Mouse (Mus musculus): ENCODE results near the gene Ttc3. TPM values are rescaled to one million over a fixed set of nuclear protein-coding genes. Genes with fewer than 3 reads are reported as not detected.

Gene Ttc3
- polyA plus RNA-seq, 1 experiment = 16.2 TPM

- Histone ChIP-seq H3ac (ENCODE audit: control insufficient read depth, insufficient read length, low read depth) (no peak overlapping the region), H3K79me2 (ENCODE audit: control insufficient read depth, insufficient read depth) (peaks cover 49% of the 10 kb centered on the region), H3K36me3 (ENCODE audit: control insufficient read depth, insufficient read depth) (peaks cover 41% of the 10 kb centered on the region), H3K4me3 (ENCODE audit: insufficient read depth, poor library complexity, severe bottlenecking) (no peak overlapping the region), H3K79me3 (ENCODE audit: low read depth) (peaks cover 11% of the 10 kb centered on the region), H3K27me3 (ENCODE audit: control insufficient read depth, insufficient read depth, insufficient read length) (no peaks in the 10 kb centered on the region)
- TF ChIP-seq MYOD1 (IDR thresholded peaks at IDR 0.05; ENCODE audit: control insufficient read depth, insufficient read length, low read depth) (no peak), MYOG (IDR thresholded peaks at IDR 0.05; ENCODE audit: control insufficient read depth, extremely low read depth, insufficient read length) (no peak), CEBPB (IDR thresholded peaks at IDR 0.05; ENCODE audit: low read depth) (no peak), MAX (IDR thresholded peaks at IDR 0.05) (no peak), FOSL1 (IDR thresholded peaks at IDR 0.05; ENCODE audit: insufficient read depth, low read length, poor library complexity, severe bottlenecking) (no peak), USF1 (IDR thresholded peaks at IDR 0.05; ENCODE audit: low read depth) (no peak), CTCF (IDR thresholded peaks at IDR 0.05; ENCODE audit: control insufficient read depth, insufficient read depth, insufficient read length) (no peak)
These were observed 26.2 kb downstream of the Ttc3 start for GRCm38 (mm10) chr16:94396641-94397040.

DNA sequence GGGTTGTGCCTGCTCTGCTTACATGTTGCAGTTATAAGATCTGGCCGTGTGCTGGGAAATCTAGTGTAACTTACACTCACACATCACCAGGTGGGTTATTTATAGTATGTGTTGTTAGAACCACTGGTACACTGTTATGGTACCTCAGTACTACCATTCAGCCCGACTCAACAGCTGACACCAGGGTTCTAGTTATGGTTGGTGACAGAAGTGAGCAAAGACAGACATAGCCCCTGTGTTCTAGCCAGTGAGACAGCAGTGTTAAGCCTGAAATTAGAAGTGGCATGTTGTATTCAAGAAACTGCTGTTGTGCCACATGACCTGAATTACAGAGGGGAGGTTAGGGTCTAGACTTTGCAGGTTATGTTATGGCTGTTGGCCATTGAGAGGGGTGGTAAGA, 28.7 kb downstream of the Ttc3 start:
- Histone ChIP-seq H3K79me2 (ENCODE audit: control insufficient read depth, insufficient read depth) (peaks cover 27% of the 10 kb centered on the region), H3K36me3 (ENCODE audit: control insufficient read depth, insufficient read depth) (peaks cover 41% of the 10 kb centered on the region), H3K4me3 (ENCODE audit: insufficient read depth, poor library complexity, severe bottlenecking) (no peak overlapping the region), H3K79me3 (ENCODE audit: low read depth) (peaks cover 9% of the 10 kb centered on the region), H3K27me3 (ENCODE audit: control insufficient read depth, insufficient read depth, insufficient read length) (no peaks in the 10 kb centered on the region), H3ac (ENCODE audit: control insufficient read depth, insufficient read length, low read depth) (no peak overlapping the region)
- TF ChIP-seq MAX (IDR thresholded peaks at IDR 0.05) (no peak), USF1 (IDR thresholded peaks at IDR 0.05; ENCODE audit: low read depth) (no peak), CTCF (IDR thresholded peaks at IDR 0.05; ENCODE audit: control insufficient read depth, insufficient read depth, insufficient read length) (no peak), CEBPB (IDR thresholded peaks at IDR 0.05; ENCODE audit: low read depth) (no peak), MYOG (IDR thresholded peaks at IDR 0.05; ENCODE audit: control insufficient read depth, extremely low read depth, insufficient read length) (no peak), MYOD1 (IDR thresholded peaks at IDR 0.05; ENCODE audit: control insufficient read depth, insufficient read length, low read depth) (no peak), FOSL1 (IDR thresholded peaks at IDR 0.05; ENCODE audit: insufficient read depth, low read length, poor library complexity, severe bottlenecking) (no peak)

GRCm38 (mm10) chr16:94401636-94402035, 31.2 kb downstream of the Ttc3 start:
- H3K79me3 ChIP-seq (ENCODE audit: low read depth) = peaks cover 9% of the 10 kb centered on the region
- H3K36me3 ChIP-seq (ENCODE audit: control insufficient read depth, insufficient read depth) = peaks cover 22% of the 10 kb centered on the region
- no peak for TF ChIP-seq MYOG (IDR thresholded peaks at IDR 0.05; ENCODE audit: control insufficient read depth, extremely low read depth, insufficient read length)
- no peak for TF ChIP-seq CEBPB (IDR thresholded peaks at IDR 0.05; ENCODE audit: low read depth)
- TF ChIP-seq MYOD1 (IDR thresholded peaks at IDR 0.05; ENCODE audit: control insufficient read depth, insufficient read length, low read depth) = no peak
- TF ChIP-seq MAX (IDR thresholded peaks at IDR 0.05) = no peak
- TF ChIP-seq CTCF (IDR thresholded peaks at IDR 0.05; ENCODE audit: control insufficient read depth, insufficient read depth, insufficient read length) = no peak
- no peak for TF ChIP-seq FOSL1 (IDR thresholded peaks at IDR 0.05; ENCODE audit: insufficient read depth, low read length, poor library complexity, severe bottlenecking)
- TF ChIP-seq USF1 (IDR thresholded peaks at IDR 0.05; ENCODE audit: low read depth) = no peak
- peaks cover 17% of the 10 kb centered on the region for H3K79me2 ChIP-seq (ENCODE audit: control insufficient read depth, insufficient read depth)
- H3K27me3 ChIP-seq (ENCODE audit: control insufficient read depth, insufficient read depth, insufficient read length) = no peaks in the 10 kb centered on the region
- H3ac ChIP-seq (ENCODE audit: control insufficient read depth, insufficient read length, low read depth) = no peak overlapping the region
- H3K4me3 ChIP-seq (ENCODE audit: insufficient read depth, poor library complexity, severe bottlenecking) = no peak overlapping the region

DNA sequence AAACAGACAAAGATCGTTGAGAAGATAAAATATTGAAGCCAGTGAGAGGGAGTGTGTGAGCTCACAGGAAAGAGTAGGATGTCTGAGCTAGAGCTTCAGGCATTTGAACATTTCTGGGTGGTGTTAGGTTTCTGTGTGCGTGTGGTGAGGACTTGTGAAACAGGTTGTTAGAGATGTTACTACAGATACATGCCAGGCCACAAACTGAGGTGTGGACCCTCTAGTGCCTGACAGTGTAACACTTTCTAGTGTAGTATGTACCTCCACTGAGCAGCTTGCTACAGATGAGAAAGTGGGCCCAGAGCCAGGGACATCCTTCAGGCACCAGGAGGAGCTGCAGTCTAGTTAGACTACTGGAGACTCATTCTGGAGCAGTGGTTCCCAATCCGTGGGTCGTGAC, 31.8 kb downstream of the Ttc3 start:
- Histone ChIP-seq H3K79me2 (ENCODE audit: control insufficient read depth, insufficient read depth) (peaks cover 17% of the 10 kb centered on the region), H3ac (ENCODE audit: control insufficient read depth, insufficient read length, low read depth) (no peak overlapping the region), H3K79me3 (ENCODE audit: low read depth) (peaks cover 9% of the 10 kb centered on the region), H3K4me3 (ENCODE audit: insufficient read depth, poor library complexity, severe bottlenecking) (no peak overlapping the region), H3K36me3 (ENCODE audit: control insufficient read depth, insufficient read depth) (peaks cover 16% of the 10 kb centered on the region), H3K27me3 (ENCODE audit: control insufficient read depth, insufficient read depth, insufficient read length) (no peaks in the 10 kb centered on the region)
- TF ChIP-seq MYOD1 (IDR thresholded peaks at IDR 0.05; ENCODE audit: control insufficient read depth, insufficient read length, low read depth) (no peak), FOSL1 (IDR thresholded peaks at IDR 0.05; ENCODE audit: insufficient read depth, low read length, poor library complexity, severe bottlenecking) (no peak), MYOG (IDR thresholded peaks at IDR 0.05; ENCODE audit: control insufficient read depth, extremely low read depth, insufficient read length) (no peak), CTCF (IDR thresholded peaks at IDR 0.05; ENCODE audit: control insufficient read depth, insufficient read depth, insufficient read length) (no peak), CEBPB (IDR thresholded peaks at IDR 0.05; ENCODE audit: low read depth) (no peak), MAX (IDR thresholded peaks at IDR 0.05) (no peak), USF1 (IDR thresholded peaks at IDR 0.05; ENCODE audit: low read depth) (no peak)

DNA sequence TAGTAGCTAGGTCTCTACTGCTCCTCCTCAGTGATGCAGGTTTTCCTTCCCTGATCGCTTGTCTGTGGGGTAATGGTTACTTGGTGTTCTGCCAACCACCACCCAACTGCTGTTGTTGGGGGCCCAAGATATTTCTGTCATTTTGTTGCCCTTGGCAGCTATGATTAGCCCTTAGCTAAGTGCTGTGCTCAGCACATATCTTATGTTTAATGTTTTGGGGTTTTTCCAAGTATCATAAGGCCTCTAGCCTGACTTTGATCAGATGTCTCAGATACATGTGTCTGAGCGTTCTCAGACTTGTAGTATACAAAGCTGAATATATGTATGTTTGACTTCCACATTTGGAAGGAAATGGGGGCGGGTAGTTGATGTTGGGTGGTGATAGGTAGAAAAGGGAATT, 40.9 kb downstream of the Ttc3 start:
- Histone ChIP-seq H3K79me2 (ENCODE audit: control insufficient read depth, insufficient read depth) (no peaks in the 10 kb centered on the region), H3K4me3 (ENCODE audit: insufficient read depth, poor library complexity, severe bottlenecking) (no peak overlapping the region), H3K79me3 (ENCODE audit: low read depth) (peaks cover 2% of the 10 kb centered on the region), H3K36me3 (ENCODE audit: control insufficient read depth, insufficient read depth) (peaks cover 33% of the 10 kb centered on the region), H3ac (ENCODE audit: control insufficient read depth, insufficient read length, low read depth) (no peak overlapping the region), H3K27me3 (ENCODE audit: control insufficient read depth, insufficient read depth, insufficient read length) (no peaks in the 10 kb centered on the region)
- no peak for TF ChIP-seq MAX (IDR thresholded peaks at IDR 0.05)

GRCm38 (mm10) chr16:94412198-94412597, 41.8 kb downstream of the Ttc3 start:
- Histone ChIP-seq H3K79me2 (ENCODE audit: control insufficient read depth, insufficient read depth) (no peaks in the 10 kb centered on the region), H3ac (ENCODE audit: control insufficient read depth, insufficient read length, low read depth) (no peak overlapping the region), H3K27me3 (ENCODE audit: control insufficient read depth, insufficient read depth, insufficient read length) (no peaks in the 10 kb centered on the region), H3K36me3 (ENCODE audit: control insufficient read depth, insufficient read depth) (peaks cover 42% of the 10 kb centered on the region), H3K79me3 (ENCODE audit: low read depth) (peaks cover 3% of the 10 kb centered on the region), H3K4me3 (ENCODE audit: insufficient read depth, poor library complexity, severe bottlenecking) (no peak overlapping the region)
- TF ChIP-seq FOSL1 (IDR thresholded peaks at IDR 0.05; ENCODE audit: insufficient read depth, low read length, poor library complexity, severe bottlenecking) (no peak), USF1 (IDR thresholded peaks at IDR 0.05; ENCODE audit: low read depth) (no peak), MAX (IDR thresholded peaks at IDR 0.05) (no peak), CTCF (IDR thresholded peaks at IDR 0.05; ENCODE audit: control insufficient read depth, insufficient read depth, insufficient read length) (no peak), MYOG (IDR thresholded peaks at IDR 0.05; ENCODE audit: control insufficient read depth, extremely low read depth, insufficient read length) (no peak), CEBPB (IDR thresholded peaks at IDR 0.05; ENCODE audit: low read depth) (no peak), MYOD1 (IDR thresholded peaks at IDR 0.05; ENCODE audit: control insufficient read depth, insufficient read length, low read depth) (no peak)

Measured in C2C12 (cell line).